Mouse (Mus musculus) CD4-positive, CD25-positive, alpha-beta regulatory T cell, adult 4 months (primary cell): ENCODE measurements around the gene Sgip1. TPM values are rescaled to one million over a fixed set of nuclear protein-coding genes. Genes with fewer than 3 reads are reported as not detected.

Source experiments
- ATAC-seq: one replicate; pipeline ENCODE4 v1.8.0; 2017
- polyA plus RNA-seq, 2 experiments: library from polyadenylated mRNA; unstranded; fragments of 100-300 nt; shearing (Covaris generic); gene quantifications; one replicate each; pipeline ENCODE4 v1.2.1; 2017

Sgip1 gene
- polyA plus RNA-seq, 2 experiments from 2014 or later: 1.7 to 2.8 TPM

DNA sequence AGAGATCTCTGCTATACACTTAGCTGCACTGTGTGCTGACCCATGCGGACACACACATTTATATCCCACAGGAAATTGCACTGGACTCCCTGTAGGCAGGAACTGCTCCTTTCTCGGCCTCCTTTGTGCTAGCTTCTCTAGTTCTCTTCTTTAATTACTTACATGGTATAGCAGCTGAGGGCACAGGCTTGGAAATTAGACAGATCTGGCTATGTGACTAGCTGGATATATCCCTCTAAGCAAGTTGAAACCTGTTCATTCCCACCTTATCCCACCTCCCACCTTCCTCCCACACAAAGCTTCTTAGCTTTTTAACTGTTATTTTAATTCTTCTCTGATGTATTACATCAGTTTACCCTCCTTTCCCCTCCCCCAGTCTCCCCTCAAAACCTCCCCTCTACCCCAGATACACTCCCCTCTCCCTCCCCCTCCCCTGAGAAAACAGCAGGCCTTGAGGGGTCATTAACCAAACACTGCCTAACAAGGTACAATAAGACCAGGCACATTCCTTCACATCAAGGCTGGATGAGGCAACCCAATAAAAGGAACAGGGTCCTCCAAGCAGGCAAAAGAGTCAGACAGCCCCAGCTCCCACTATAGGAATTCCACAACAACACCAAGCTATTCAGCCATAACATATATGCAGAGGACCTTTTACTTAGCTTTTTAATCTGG lies 34.6 kb downstream of the Sgip1 start:
- no peak for ATAC-seq

DNA sequence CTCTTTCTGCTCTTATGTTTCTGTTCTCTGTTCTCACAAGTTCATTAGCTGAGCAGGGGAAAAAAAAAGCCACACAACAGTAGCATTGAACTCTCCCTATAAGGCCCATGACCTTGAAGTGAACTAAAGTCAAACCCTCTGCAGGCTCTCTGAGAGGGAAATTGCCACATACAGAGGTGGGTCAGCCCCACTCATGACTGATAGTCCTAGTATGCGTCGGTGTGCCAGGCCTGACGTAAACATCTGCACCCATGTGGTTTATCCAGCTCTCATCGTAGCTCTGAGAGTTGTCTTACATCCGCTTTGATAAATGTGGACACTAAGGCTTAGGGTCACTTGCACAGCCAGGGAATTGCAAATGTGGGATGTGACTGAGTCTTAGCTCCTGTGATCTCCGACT lies 38.8 kb downstream of the Sgip1 start:
- ATAC-seq: no peak

- ATAC-seq: no peak
These were observed 42.1 kb downstream of the Sgip1 start for GRCm38 (mm10) chr4:102783063-102783748.

GRCm38 (mm10) chr4:102785158-102785557 lies 44.1 kb downstream of the Sgip1 start:
- no peak for ATAC-seq

DNA sequence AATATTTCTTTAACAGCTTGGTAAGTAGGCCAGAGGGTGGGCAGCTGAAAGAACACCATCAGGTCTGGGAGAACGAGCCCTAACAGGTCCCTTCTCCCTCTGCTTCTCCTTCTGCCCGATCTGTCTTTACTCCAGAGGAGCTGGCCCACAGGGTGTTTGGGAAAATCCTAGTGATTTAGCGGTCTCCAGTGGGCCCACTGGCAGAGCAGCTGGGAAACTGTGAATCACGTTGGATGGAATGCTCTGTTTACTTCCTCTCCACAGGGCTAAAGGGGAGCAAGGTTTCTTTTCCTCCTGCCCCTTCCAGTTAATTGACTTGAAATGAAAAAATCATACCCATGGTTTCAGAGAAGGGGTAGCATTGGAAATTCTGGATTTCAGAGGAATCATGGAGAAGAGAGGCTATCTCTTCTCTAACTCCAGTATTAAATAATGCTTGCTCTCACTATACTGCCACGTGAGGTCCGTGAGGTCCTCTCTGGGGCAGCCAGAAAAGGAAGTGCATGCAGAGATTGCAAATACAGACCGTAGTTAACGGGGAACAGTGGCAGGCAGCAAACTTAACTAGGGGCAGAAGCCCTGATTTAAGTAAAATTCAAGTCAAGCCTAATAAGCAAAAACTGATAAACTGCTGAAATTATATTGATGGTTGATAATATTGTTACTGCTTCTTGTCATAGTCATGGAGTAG lies 51.1 kb downstream of the Sgip1 start:
- ATAC-seq: no peak

- no peak for ATAC-seq
These were observed 60.4 kb downstream of the Sgip1 start for GRCm38 (mm10) chr4:102801471-102801870.

DNA sequence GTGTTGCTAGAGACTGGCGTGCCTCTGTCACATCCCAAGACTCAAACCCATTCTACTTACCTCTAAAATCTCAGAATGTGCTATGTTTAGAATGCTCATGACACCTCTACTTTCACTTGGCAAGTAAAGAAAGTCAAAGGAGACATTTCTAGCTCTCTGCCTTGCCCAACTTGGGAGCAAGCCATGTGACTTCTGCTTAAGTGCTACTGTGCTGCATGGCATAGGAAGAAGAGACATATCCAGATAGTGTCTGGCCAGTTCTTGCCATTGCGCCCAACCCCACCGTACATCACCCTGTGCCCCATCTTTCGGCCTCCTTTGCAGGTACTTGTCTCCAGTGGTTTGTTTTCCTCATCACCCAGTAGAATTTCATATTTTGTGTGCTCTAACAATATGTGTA lies 60.8 kb downstream of the Sgip1 start:
- no peak for ATAC-seq

- no peak for ATAC-seq
These were observed 63.5 kb downstream of the Sgip1 start for GRCm38 (mm10) chr4:102804611-102805010.

GRCm38 (mm10) chr4:102806987-102807386 lies 65.9 kb downstream of the Sgip1 start:
- ATAC-seq: no peak

GRCm38 (mm10) chr4:102808258-102808657 lies 67.2 kb downstream of the Sgip1 start:
- ATAC-seq: no peak

DNA sequence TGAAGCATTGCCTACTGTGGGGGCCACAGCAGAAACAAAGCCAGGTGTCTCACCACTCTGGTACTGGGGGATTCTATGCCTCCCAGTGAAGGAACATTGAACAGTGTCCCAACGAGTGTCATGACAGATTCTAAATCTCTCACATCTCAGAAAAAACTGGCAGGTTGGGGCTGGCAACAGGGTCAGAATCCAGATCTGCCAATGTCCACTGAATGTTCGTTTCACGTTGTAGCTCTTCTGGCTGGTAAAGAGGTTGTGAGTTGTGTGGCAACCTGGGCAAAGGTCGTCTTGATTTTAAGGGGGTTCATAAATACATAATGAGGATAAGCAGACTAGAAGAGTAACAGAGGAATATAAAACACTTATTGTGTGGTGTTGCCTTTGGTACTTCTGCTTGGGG lies 68.2 kb downstream of the Sgip1 start:
- ATAC-seq: no peak

- ATAC-seq: no peak
These were observed 69.2 kb downstream of the Sgip1 start for GRCm38 (mm10) chr4:102810277-102810676.

- no peak for ATAC-seq
These were observed 70.1 kb downstream of the Sgip1 start for GRCm38 (mm10) chr4:102811007-102811805.

GRCm38 (mm10) chr4:102813346-102813745 lies 72.2 kb downstream of the Sgip1 start:
- no peak for ATAC-seq

GRCm38 (mm10) chr4:102821786-102822185 lies 80.7 kb downstream of the Sgip1 start:
- no peak for ATAC-seq

DNA sequence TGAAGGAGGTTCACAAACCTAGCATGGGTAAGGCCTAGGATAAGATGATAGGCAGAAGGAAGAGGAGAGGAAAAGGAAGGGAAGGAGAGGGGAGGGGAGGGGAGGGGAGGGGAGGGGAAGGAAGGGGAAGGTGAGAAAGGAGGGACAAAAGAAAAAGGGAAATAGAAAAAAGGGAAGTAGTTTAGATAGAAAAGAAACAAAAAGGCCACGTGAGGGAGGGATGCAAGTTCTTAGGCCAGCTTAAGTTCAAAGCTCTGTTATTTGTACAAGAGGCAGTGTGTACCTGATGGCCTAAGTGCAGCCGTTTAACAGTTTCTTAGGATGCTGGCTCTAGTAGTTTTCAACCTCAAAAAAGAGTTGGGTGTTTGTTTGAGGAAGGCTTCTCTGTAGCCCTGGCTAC lies 83.4 kb downstream of the Sgip1 start:
- no peak for ATAC-seq

DNA sequence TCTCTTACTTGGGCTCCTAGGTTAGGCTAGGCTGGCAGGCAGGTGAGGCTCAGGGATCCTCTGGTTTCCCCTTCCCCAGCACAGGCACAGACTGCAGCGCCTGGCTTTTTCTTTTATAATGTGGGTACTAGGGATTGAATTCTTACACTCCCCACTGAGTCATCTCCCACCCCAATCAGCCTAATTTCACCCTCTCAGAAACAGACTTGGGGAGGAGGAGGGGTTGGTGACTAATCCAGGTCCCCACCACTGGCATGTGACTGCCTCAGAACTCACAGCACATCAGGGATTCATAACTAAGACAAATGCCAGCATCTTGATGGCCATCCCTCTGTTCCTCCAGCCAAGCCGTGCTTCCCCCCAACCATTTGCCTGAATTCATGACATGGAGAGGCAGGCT lies 85.1 kb downstream of the Sgip1 start:
- ATAC-seq: no peak

GRCm38 (mm10) chr4:102828518-102828917 lies 87.4 kb downstream of the Sgip1 start:
- no peak for ATAC-seq

DNA sequence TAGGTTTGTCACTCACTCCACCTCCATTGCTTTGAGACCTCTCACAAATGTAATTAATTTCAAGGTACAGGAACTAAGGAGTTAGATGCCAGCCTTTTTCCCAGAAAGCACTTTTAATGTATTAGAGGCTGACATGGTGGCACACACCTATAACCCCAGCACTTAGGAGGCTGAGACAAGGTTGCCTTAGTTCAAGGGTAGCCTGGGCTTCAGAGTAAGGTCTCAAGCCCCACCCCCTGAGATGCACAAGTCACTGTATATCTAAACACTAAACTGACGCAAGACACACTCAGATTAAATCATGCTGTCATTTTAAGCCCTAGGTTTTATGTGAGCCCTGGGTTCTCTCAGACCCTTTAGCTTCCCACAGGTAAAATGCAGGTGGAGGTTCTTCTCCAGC lies 92.1 kb downstream of the Sgip1 start:
- no peak for ATAC-seq

GRCm38 (mm10) chr4:102833726-102834125 lies 92.6 kb downstream of the Sgip1 start:
- no peak for ATAC-seq

DNA sequence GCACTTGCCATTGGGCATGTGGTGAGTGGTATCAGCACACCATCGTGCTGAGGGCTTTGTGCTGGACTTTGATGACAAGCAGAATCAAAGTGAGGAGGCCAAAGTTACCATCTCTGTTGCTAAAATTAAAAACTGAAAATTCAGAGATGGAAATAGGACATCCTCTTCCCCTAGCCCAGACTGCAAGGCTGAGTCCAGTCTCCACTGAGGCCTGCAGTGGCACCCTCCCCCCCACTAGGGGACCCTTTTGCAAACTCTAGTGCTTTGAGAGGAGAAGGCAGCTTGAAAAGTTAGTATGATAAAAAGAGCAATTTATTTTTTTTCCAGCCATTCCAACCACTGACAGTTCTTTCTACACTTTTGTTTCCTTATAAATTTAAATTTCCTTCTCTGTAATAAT lies 93.6 kb downstream of the Sgip1 start:
- no peak for ATAC-seq

DNA sequence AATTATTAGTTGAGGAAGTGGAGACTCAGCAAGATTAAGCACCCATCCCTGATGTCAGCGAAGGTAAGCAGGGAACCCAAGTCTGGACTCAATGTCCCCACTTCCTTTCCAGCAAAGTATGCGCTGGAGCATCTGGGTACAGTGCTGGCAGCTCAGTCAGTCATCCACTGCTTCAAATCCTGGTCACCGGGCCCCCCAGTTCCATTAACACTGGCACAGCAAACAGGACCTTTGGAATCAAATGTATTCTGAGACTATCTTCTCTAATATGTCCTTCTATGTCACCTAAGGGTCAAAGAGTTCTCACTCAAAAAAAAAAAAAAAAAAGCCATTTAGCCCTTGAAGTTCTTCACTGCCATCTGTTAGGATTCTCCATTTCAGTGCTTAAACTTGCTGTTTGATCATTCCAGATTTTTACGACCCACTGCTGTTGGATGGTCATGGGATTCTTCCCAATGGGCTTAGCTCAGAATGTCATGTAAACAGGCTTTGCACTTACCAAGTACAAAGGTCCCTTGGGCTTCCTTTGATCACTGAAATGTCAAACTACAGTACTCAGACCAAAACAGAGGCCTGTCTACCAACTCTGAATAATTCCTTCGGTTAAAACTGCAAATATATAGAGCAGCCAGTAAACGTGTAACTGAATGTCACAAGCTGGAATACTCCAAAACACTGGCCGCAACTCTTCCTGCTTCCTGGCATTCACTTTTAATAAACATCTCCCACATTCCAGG lies 99.1 kb downstream of the Sgip1 start:
- ATAC-seq: no peak
